Comparison of ENCODE assay signal across 25 mouse cellular contexts in genomic region chr4:57332511-57332910, GRCm38 (mm10). TPM values are rescaled to one million over a fixed set of nuclear protein-coding genes. Genes with fewer than 3 reads are reported as not detected.
A peak's percentile ranks its signal among the peaks of the same experiment; 100 is the strongest.
DNase-seq lines count a peak whose midpoint lies in the region; ATAC-seq and TF ChIP-seq lines count a peak whose summit lies in the region.
"Had no signal": no experiment of that assay in that cellular context is flagged by ENCODE, and none has a peak within 500 bp of the region (broad histone marks: within the 10 kb centered on the region; RNA-seq: fewer than 3 reads in every experiment).

No protein-coding gene starts in this region.

- H3K4me3 ChIP-seq in lung, embryonic 14.5 days (ENCODE audit: low read depth, low read length) = no peak overlapping the region
- H3K4me3 ChIP-seq in kidney, embryonic 15.5 days (replicated peaks) = no peak overlapping the region
- H3K4me3 ChIP-seq: embryonic facial prominence, embryonic 12.5 days; embryonic facial prominence, embryonic 15.5 days; gastrocnemius, adult 2 months; hindbrain, embryonic 13.5 days; intestine, embryonic 15.5 days had no signal

- no peaks in the 10 kb centered on the region for H3K4me1 ChIP-seq in lung, embryonic 14.5 days (ENCODE audit: insufficient read depth)
- H3K4me1 ChIP-seq in kidney, embryonic 15.5 days = no peaks in the 10 kb centered on the region
- H3K4me1 ChIP-seq: embryonic facial prominence, embryonic 12.5 days; embryonic facial prominence, embryonic 15.5 days; hindbrain, embryonic 13.5 days; intestine, embryonic 15.5 days had no signal

- H3K36me3 ChIP-seq in lung, embryonic 14.5 days (ENCODE audit: insufficient read depth) = no peaks in the 10 kb centered on the region
- H3K36me3 ChIP-seq in kidney, embryonic 15.5 days = no peaks in the 10 kb centered on the region
- H3K36me3 ChIP-seq: embryonic facial prominence, embryonic 12.5 days; embryonic facial prominence, embryonic 15.5 days; G1E; hindbrain, embryonic 13.5 days; intestine, embryonic 15.5 days had no signal

- no peak overlapping the region for H3K4me2 ChIP-seq in lung, embryonic 14.5 days
- no peak overlapping the region for H3K4me2 ChIP-seq in kidney, embryonic 15.5 days
- H3K4me2 ChIP-seq: embryonic facial prominence, embryonic 12.5 days; embryonic facial prominence, embryonic 15.5 days; heart, embryonic 11.5 days; hindbrain, embryonic 13.5 days; intestine, embryonic 15.5 days had no signal

- 48% methylated on average over 3 of the region's 3 CpGs for WGBS in lung, embryonic 14.5 days
- WGBS in kidney, embryonic 15.5 days = 82% methylated on average over 3 of the region's 3 CpGs

- H3K27me3 ChIP-seq in lung, embryonic 14.5 days (ENCODE audit: insufficient read depth, low read length) = no peaks in the 10 kb centered on the region
- no peaks in the 10 kb centered on the region for H3K27me3 ChIP-seq in kidney, embryonic 15.5 days
- H3K27me3 ChIP-seq: CH12.LX; embryonic facial prominence, embryonic 12.5 days; embryonic facial prominence, embryonic 15.5 days; hindbrain, embryonic 13.5 days; intestine, embryonic 15.5 days; Patski had no signal

- no peaks in the 10 kb centered on the region for H3K9me3 ChIP-seq in lung, embryonic 14.5 days (ENCODE audit: low read depth, low read length)
- H3K9me3 ChIP-seq in kidney, embryonic 15.5 days (replicated peaks) = no peaks in the 10 kb centered on the region
- H3K9me3 ChIP-seq: embryonic facial prominence, embryonic 12.5 days; embryonic facial prominence, embryonic 15.5 days; hindbrain, embryonic 13.5 days; intestine, embryonic 15.5 days had no signal

- H3K9ac ChIP-seq in lung, embryonic 14.5 days = no peak overlapping the region
- H3K9ac ChIP-seq in kidney, embryonic 15.5 days = no peak overlapping the region
- H3K9ac ChIP-seq: embryonic facial prominence, embryonic 12.5 days; embryonic facial prominence, embryonic 15.5 days; forebrain, postnatal 0 days; hindbrain, embryonic 13.5 days; intestine, embryonic 15.5 days had no signal

- no peak overlapping the region for H3K27ac ChIP-seq in lung, embryonic 14.5 days (ENCODE audit: low read depth)
- H3K27ac ChIP-seq in kidney, embryonic 15.5 days = no peak overlapping the region
- H3K27ac ChIP-seq: embryonic facial prominence, embryonic 12.5 days; embryonic facial prominence, embryonic 15.5 days; gastrocnemius, adult 2 months; hindbrain, embryonic 13.5 days; intestine, embryonic 15.5 days had no signal

- no peak for ATAC-seq in lung, embryonic 14.5 days (ENCODE audit: insufficient read depth)
- no peak for ATAC-seq in kidney, embryonic 15.5 days (replicated peaks; ENCODE audit: low FRiP score)
- ATAC-seq: forebrain, embryonic 14.5 days; forebrain, postnatal 0 days; hindbrain, embryonic 16.5 days; intestine, embryonic 15.5 days; Patski had no signal

- TF ChIP-seq CTCF in lung, embryonic 14.5 days (IDR thresholded peaks at IDR 0.05; ENCODE audit: low read depth) = no peak

- DNase-seq in lung, embryonic 14.5 days = peak; percentile 42
- DNase-seq in lung, postnatal 25 days (ENCODE audit: low spot score) = no peak
- peak; percentile 82 for DNase-seq in adrenal gland, adult 2 months
- peak; percentile 69 for DNase-seq in adrenal gland, postnatal 10 days
- peak; percentile 75 to 83 for DNase-seq in adrenal gland, postnatal 36 days
- no peak for DNase-seq in testis, postnatal 10 days (ENCODE audit: low spot score)
- DNase-seq: B cell, adult 2 months; cerebellum, adult 18-20 months; cerebellum, adult 9-11 months; cerebellum, postnatal 25 days; forebrain, postnatal 0 days; gastrocnemius, adult 2 months; gastrocnemius, postnatal 14 days; heart, adult 11 months had no signal

RNA-seq across cellular contexts. Expression of gene Ptpn3, which starts 30.9 kb away (rescaled TPM):
- 4.4 and 4.9 TPM in 2 replicates for polyA plus RNA-seq in lung, embryonic 14.5 days (2014; fragmentation: Nextera tagmentation; extraction: Ambion mirVana)
- total RNA-seq in adrenal gland, adult 2 months (2021) = 10 to 100 TPM; 24.2 to 36.4 TPM
- 5.3 and 9.0 TPM in 2 replicates for polyA plus RNA-seq in adrenal gland, adult 2 months (2012; rRNA removed)
- total RNA-seq in adrenal gland, postnatal 10 days (2021) = 10 to 100 TPM; 18.2 to 21.3 TPM
- 10 to 100 TPM; 22.8 to 35.6 TPM for total RNA-seq in adrenal gland, postnatal 36 days (2021)
- polyA plus RNA-seq in kidney, embryonic 15.5 days (2015; fragmentation: Nextera tagmentation; extraction: Ambion mirVana) = 8.3 and 9.7 TPM in 2 replicates
- polyA plus RNA-seq: G1E had no signal

Comparison
In these comparisons a context has a peak if more than half of its experiments do, and no peak if none do; other contexts are left out.
1. DNase-seq: peak in lung, embryonic 14.5 days (single experiment), adrenal gland, adult 2 months (single experiment), adrenal gland, postnatal 10 days (single experiment) and adrenal gland, postnatal 36 days (2 of 2); none in lung, postnatal 25 days (single experiment) and testis, postnatal 10 days (single experiment).